Mouse (Mus musculus) hindbrain, embryonic 10.5 days (tissue): ENCODE measurements around the gene Tesk2. TPM values are rescaled to one million over a fixed set of nuclear protein-coding genes. Genes with fewer than 3 reads are reported as not detected.

Experiments
- DNase-seq: peaks from one replicate; pipeline ENCODE4 v3.0.0-alpha.2; 2017; ENCODE audit warnings: low spot score
- H3K27ac ChIP-seq: fragments of 300-500 bp; sonication (generic); 2 replicates; pipeline ENCODE4 v1.5.1; 2016; ENCODE audit warnings: mild to moderate bottlenecking, moderate library complexity
- H3K27me3 ChIP-seq: fragments of 300-500 bp; sonication (generic); 2 replicates; pipeline ENCODE4 v1.6.1; 2016; ENCODE audit warnings: mild to moderate bottlenecking; ENCODE audit not compliant: poor library complexity, insufficient read depth, severe bottlenecking
- H3K36me3 ChIP-seq: fragments of 300-500 bp; sonication (generic); 2 replicates; pipeline ENCODE4 v1.6.1; 2016; ENCODE audit warnings: mild to moderate bottlenecking, moderate library complexity
- H3K4me1 ChIP-seq: fragments of 300-500 bp; sonication (generic); replicated peaks from 2 replicates; pipeline ENCODE4 v1.6.1; 2016; ENCODE audit warnings: mild to moderate bottlenecking
- H3K4me3 ChIP-seq: fragments of 300-500 bp; sonication (generic); 2 replicates; pipeline ENCODE4 v1.5.1; 2016; ENCODE audit warnings: mild to moderate bottlenecking, moderate library complexity
- H3K9me3 ChIP-seq: fragments of 300-500 bp; sonication (generic); 2 replicates; pipeline ENCODE4 v1.6.1; 2016; ENCODE audit warnings: mild to moderate bottlenecking, moderate library complexity
- WGBS: fragments of 180-500 bp; shearing (Covaris S2); methylation state at CpG from one replicate; pipeline ENCODE4 v1.1.7; 2016; 5-methylcytosine and 5-hydroxymethylcytosine counted together
- polyA plus RNA-seq: library from polyadenylated mRNA; unstranded; fragments of >200 nt; fragmentation: Nextera tagmentation; extraction: Ambion mirVana; gene quantifications from 2 replicates; pipeline ENCODE4 v1.2.1, GENCODE M21; 2016

Tesk2 gene
- polyA plus RNA-seq, 1 experiment from 2014 or later, result 8.1 TPM

- Histone ChIP-seq H3K36me3 (no peaks in the 10 kb centered on the region), H3K27me3 (peaks cover 9% of the 10 kb centered on the region), H3K4me1 (peaks cover 1% of the 10 kb centered on the region; the same call in 1 of the 2 replicates), H3K9me3 (no peaks in the 10 kb centered on the region), H3K27ac (no peak overlapping the region), H3K4me3 (no peak overlapping the region)
- 81% methylated on average over 3 of the region's 3 CpGs for WGBS
- DNase-seq, result no peak
Measured at GRCm38 (mm10) chr4:116727401-116727800, 6.7 kb downstream of the Tesk2 start.

DNA sequence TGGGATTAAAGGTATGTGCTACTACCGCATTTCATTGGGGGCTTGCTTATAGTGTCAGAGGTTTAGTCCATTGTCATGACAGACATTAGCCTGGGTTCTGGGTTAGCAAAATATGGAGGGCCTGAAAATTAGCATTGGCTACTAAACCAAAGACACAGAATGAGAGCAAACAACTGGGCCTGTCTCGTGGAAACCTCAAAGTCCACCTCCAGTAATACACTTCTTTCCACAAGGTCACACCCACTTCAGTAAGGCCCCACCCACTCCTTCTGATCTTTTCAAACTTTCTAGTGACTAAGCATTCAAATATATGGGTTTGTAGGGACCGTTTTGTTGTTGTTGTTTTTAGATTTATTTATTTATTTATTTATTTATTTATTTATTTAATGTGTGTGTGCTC is 8.8 kb downstream of the Tesk2 start:
- Histone ChIP-seq H3K27ac (no peak overlapping the region), H3K36me3 (no peaks in the 10 kb centered on the region), H3K9me3 (no peaks in the 10 kb centered on the region), H3K4me1 (no peaks in the 10 kb centered on the region), H3K4me3 (no peak overlapping the region), H3K27me3 (no peaks in the 10 kb centered on the region)
- WGBS, result 90% methylated on average over 3 of the region's 3 CpGs
- no peak for DNase-seq

GRCm38 (mm10) chr4:116731077-116731476 is 10.3 kb downstream of the Tesk2 start:
- Histone ChIP-seq H3K9me3 (no peaks in the 10 kb centered on the region), H3K27me3 (no peaks in the 10 kb centered on the region), H3K4me1 (no peaks in the 10 kb centered on the region), H3K4me3 (no peak overlapping the region), H3K36me3 (no peaks in the 10 kb centered on the region), H3K27ac (no peak overlapping the region)
- DNase-seq, result no peak
- 89% methylated on average over 9 of the region's 9 CpGs for WGBS

- no peaks in the 10 kb centered on the region for H3K9me3 ChIP-seq
- no peaks in the 10 kb centered on the region for H3K36me3 ChIP-seq
- 81% methylated on average over 5 of the region's 5 CpGs for WGBS
- DNase-seq, result no peak
- H3K27me3 ChIP-seq, result no peaks in the 10 kb centered on the region
- H3K27ac ChIP-seq, result no peak overlapping the region
- no peaks in the 10 kb centered on the region for H3K4me1 ChIP-seq
- H3K4me3 ChIP-seq, result no peak overlapping the region
Measured at GRCm38 (mm10) chr4:116732355-116732754, 11.6 kb downstream of the Tesk2 start.

GRCm38 (mm10) chr4:116734996-116735395 is 14.2 kb downstream of the Tesk2 start:
- Histone ChIP-seq H3K4me1 (no peaks in the 10 kb centered on the region), H3K27me3 (no peaks in the 10 kb centered on the region), H3K27ac (no peak overlapping the region), H3K4me3 (no peak overlapping the region), H3K36me3 (no peaks in the 10 kb centered on the region), H3K9me3 (no peaks in the 10 kb centered on the region)
- 84% methylated on average over 2 of the region's 2 CpGs for WGBS
- DNase-seq, result no peak

DNA sequence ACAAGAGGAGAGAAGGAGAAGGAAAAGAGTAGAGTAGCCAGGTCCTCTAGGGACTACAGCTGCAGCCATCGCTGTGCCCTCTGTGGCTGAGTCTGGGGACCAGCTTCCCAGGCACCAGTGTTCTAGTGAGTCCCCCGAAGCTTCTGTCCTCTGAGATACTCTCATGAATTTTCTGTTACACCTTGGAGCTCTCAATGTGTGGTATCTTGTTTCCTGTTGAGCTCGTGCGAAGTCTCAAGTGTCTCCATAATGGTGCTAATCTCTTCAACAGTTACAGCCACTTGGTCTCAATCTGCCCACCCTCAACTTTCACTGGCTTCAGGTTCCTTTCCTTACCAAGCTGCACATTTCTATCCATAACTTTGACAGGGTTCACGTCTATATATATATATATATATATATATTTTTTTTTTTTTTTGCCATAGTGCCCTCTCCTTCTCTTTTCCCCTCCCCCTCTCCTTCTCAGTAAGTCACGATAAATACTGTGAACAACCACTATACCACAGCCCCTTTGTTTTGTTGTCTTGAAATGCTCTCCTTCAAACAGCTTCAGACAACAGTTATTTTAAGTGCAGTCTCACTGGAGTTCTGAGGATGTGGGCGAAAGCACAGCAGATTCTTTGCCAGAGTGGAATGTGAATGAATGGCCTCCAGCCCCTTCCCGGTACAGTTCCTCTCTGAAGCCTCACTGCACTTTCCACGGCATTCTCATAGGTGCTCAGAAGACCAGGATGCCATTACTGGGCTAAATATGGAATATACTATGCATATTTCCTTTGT is 18.4 kb downstream of the Tesk2 start:
- no peaks in the 10 kb centered on the region for H3K9me3 ChIP-seq
- peaks cover 2% of the 10 kb centered on the region for H3K36me3 ChIP-seq
- 84% methylated on average over 9 of the region's 9 CpGs for WGBS
- no peaks in the 10 kb centered on the region for H3K4me1 ChIP-seq
- DNase-seq, result no peak
- H3K4me3 ChIP-seq, result no peak overlapping the region
- H3K27me3 ChIP-seq, result no peaks in the 10 kb centered on the region
- no peak overlapping the region for H3K27ac ChIP-seq

DNA sequence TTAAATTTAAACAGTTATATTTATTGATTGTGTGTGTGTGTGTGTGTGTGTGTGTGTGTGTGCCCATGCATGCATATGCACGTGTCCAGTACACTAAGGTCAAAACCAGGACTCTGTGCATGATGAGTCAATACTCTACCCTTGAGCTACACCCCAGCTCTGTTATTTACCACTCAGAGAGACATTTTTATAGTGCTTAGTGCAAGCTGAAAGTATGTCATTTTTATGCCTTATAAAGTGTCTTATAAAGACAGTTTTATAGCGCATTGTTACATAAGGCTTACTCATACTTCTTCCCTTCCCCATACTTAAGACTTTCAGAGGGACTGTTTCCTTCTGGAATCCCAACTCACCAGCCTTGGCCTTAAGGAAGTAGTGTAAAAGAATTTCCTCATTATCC is 29.0 kb downstream of the Tesk2 start:
- no peak for DNase-seq

DNA sequence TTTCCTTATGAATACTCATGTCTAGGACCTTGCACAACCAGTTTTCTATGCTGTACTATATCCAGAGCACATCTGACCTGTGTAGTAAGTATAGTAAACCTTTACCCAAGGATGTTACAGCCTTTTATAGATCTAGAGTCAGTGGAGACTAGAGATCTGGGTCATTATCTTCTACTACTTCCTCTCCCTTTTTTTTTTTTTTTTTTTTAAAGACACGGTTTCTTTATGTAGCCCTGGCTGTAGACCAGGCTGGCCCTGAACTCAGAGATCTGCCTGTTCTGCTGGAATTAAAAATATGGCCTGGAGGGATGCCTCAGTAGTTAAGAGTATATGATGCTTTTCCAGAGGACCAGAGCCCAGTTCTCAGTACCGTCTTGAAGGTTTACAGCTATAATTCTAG is 41.2 kb downstream of the Tesk2 start:
- Histone ChIP-seq H3K9me3 (no peaks in the 10 kb centered on the region), H3K27ac (no peak overlapping the region), H3K27me3 (no peaks in the 10 kb centered on the region), H3K4me1 (no peaks in the 10 kb centered on the region), H3K4me3 (no peak overlapping the region), H3K36me3 (no peaks in the 10 kb centered on the region)
- no peak for DNase-seq
- WGBS, result 87% methylated on average over 2 of the region's 2 CpGs

More for the DNA sequence above, 29.0 kb downstream of the Tesk2 start:
- WGBS, result 91% methylated on average over 2 of the region's 2 CpGs
- Histone ChIP-seq H3K9me3 (no peaks in the 10 kb centered on the region), H3K4me3 (no peak overlapping the region), H3K27me3 (no peaks in the 10 kb centered on the region), H3K27ac (no peak overlapping the region), H3K36me3 (no peaks in the 10 kb centered on the region), H3K4me1 (no peaks in the 10 kb centered on the region)

- DNase-seq, result no peak
- H3K4me3 ChIP-seq, result no peak overlapping the region
- H3K4me1 ChIP-seq, result no peaks in the 10 kb centered on the region
- no peaks in the 10 kb centered on the region for H3K27me3 ChIP-seq
- H3K36me3 ChIP-seq, result no peaks in the 10 kb centered on the region
- 93% methylated on average over 5 of the region's 5 CpGs for WGBS
- H3K27ac ChIP-seq, result no peak overlapping the region
- H3K9me3 ChIP-seq, result no peaks in the 10 kb centered on the region
Measured at GRCm38 (mm10) chr4:116764001-116764400, 43.3 kb downstream of the Tesk2 start.

DNA sequence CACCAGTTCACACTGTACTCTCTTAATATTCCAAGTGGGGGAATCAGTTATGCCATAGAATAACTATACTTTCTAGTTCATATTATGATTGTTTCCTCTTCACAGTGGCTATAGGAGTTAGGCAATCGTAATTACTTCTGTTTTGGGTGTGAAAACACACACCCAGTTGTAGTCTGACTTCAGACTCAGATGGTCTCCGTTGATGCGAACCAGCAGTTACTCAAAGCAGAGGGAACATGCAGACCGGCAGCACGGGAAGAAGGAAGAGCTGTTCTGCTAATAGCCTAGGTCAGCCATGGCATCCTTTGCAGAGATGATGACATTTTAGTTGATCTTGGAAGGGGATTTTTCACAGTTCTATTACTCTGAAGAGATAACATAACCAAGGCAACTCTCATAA is 47.8 kb downstream of the Tesk2 start:
- H3K27ac ChIP-seq, result no peak overlapping the region
- no peaks in the 10 kb centered on the region for H3K36me3 ChIP-seq
- DNase-seq, result no peak
- no peaks in the 10 kb centered on the region for H3K4me1 ChIP-seq
- H3K27me3 ChIP-seq, result no peaks in the 10 kb centered on the region
- H3K9me3 ChIP-seq, result no peaks in the 10 kb centered on the region
- no peak overlapping the region for H3K4me3 ChIP-seq
- 90% methylated on average over 5 of the region's 5 CpGs for WGBS

DNA sequence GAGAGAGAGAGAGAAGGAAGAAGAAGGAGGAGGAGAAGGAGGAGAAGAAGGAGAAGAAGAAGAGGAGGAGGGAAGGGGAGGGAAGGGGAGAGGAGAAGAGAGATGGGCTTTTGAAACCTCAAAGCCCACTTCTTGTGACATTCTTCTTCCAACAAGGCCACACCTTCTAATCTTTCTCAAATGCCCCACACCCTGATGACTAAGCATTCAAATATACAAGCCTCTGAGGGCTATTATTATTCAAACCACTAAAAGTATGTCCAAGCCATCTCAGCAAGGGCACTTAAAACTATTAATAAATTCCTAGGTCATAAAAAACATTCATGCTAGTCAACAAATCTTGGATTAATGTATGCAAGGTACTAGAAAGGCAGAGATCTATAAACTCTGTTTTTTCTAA is 48.3 kb downstream of the Tesk2 start:
- no peaks in the 10 kb centered on the region for H3K9me3 ChIP-seq
- H3K36me3 ChIP-seq, result no peaks in the 10 kb centered on the region
- DNase-seq, result no peak
- no peak overlapping the region for H3K27ac ChIP-seq
- no peaks in the 10 kb centered on the region for H3K27me3 ChIP-seq
- no peaks in the 10 kb centered on the region for H3K4me1 ChIP-seq
- H3K4me3 ChIP-seq, result no peak overlapping the region

DNA sequence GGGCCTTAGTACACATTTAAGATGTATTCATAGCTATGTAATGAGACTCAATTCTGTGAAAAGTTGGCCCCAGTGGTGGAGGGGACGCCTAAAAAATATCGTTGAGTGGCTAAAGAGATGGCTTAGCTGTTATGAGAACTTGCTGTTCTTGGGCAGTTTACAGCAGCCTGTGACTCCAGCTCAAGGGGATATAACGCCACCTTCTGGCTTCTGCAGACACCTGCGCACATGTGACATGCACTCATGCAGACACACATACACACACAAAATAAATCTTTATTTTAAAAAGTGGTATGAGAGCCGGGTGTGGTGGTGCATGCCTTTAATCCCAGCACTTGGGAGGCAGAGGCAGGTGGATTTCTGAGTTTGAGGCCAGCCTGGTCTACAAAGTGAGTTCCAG is 55.6 kb downstream of the Tesk2 start:
- H3K4me1 ChIP-seq, result peaks cover 7% of the 10 kb centered on the region
- no peak overlapping the region for H3K4me3 ChIP-seq
- 90% methylated on average over 5 of the region's 5 CpGs for WGBS
- no peaks in the 10 kb centered on the region for H3K9me3 ChIP-seq
- DNase-seq, result no peak
- H3K36me3 ChIP-seq, result no peaks in the 10 kb centered on the region
- H3K27me3 ChIP-seq, result peaks cover 9% of the 10 kb centered on the region
- H3K27ac ChIP-seq, result no peak overlapping the region

DNA sequence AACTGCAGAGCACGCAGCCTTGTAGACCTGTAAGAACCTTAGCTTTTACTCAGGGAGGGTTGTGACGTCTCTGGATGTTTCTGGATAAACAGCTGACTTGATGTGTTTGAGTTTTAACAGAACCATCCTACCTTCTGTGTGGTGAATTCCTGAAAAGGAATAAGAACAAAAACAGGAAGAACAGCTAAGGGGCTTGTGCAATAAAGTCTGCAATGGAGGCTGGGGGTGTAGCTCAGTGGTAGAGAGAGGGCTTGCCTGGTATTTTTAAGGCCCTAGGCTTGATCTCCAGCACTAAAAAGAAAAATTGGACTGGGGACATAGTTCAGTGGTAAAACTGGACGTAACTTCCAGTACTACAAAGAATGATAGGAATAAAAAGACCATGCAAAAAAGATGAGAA is 56.3 kb downstream of the Tesk2 start:
- Histone ChIP-seq H3K36me3 (no peaks in the 10 kb centered on the region), H3K27me3 (peaks cover 9% of the 10 kb centered on the region), H3K9me3 (no peaks in the 10 kb centered on the region), H3K4me3 (no peak overlapping the region), H3K4me1 (peaks cover 14% of the 10 kb centered on the region), H3K27ac (no peak overlapping the region)
- no peak for DNase-seq
- WGBS, result 90% methylated on average over 3 of the region's 3 CpGs

DNA sequence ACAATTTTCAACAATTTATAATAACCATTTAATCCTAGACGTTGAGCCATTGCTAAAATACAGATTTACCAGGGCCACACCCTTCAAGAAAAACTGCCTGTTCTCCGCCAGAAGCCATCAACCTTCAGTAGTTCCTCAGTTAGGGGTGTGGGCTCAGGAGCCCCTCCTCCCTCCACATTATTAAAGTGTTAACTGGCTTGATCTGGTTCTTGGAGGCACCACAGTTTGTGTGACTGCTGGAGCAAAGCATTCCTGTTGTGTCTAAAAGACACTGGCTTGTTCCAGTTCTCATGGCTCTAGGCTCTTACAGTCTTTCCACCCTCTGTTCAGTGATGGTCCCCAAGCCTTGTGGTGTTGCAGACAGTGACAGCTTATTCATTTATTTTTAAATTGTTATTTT is 59.8 kb downstream of the Tesk2 start:
- Histone ChIP-seq H3K4me3 (no peak overlapping the region), H3K27me3 (peaks cover 13% of the 10 kb centered on the region), H3K4me1 (peaks cover 21% of the 10 kb centered on the region), H3K36me3 (no peaks in the 10 kb centered on the region), H3K9me3 (no peaks in the 10 kb centered on the region), H3K27ac (no peak overlapping the region)
- no peak for DNase-seq
- 80% methylated on average over 2 of the region's 2 CpGs for WGBS
